ENCODE assay signal across 15 mouse cellular contexts in the genomic region with DNA sequence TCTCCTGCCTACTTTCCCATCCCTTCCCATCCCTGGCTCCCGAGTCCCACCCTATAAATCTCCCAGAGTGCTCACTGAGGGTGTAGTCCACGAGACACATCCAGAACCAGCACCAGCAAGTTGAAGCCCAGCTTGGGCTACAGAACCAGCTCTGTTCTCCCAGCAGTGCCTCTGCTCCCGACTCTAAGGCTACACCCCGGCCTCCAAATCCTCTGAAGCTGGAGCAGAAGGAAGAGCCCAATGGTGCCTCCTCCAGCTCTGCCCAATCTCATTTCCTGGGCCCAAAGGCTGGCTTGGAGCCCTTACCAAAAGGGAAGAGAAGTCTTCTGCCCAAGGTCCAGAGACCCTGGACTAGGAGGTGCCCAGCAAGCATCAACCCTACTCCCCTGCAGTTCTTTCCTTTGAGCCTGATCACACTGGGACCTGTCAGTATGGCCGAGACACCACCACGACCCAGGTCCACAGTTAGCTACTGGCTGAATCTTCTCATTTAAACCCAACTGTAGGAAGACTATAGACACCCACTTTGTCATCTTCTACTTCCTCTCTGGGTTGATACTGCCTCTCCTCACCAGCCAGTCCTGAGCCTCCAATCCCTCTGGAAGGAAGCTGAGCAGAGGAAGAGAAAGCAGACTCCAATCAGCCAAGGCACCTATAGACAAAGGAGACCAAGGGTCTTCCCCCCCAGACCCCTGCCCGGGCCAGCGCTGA. TPM values are rescaled to one million over a fixed set of nuclear protein-coding genes. Genes with fewer than 3 reads are reported as not detected.
DNase-seq lines count a peak whose midpoint lies in the region; ATAC-seq and TF ChIP-seq lines count a peak whose summit lies in the region.
"Had no signal": no experiment of that assay in that cellular context is flagged by ENCODE, and none has a peak within 500 bp of the region (broad histone marks: within the 10 kb centered on the region; RNA-seq: fewer than 3 reads in every experiment).

No protein-coding gene starts in this region.

- no peaks in the 10 kb centered on the region for H3K9me3 ChIP-seq in kidney, postnatal 0 days (replicated peaks; ENCODE audit: low read length)
- H3K9me3 ChIP-seq: intestine, embryonic 15.5 days; limb, embryonic 12.5 days; midbrain, embryonic 12.5 days; stomach, embryonic 15.5 days had no signal

- no peak overlapping the region for H3K4me2 ChIP-seq in kidney, postnatal 0 days (ENCODE audit: low read length)
- H3K4me2 ChIP-seq: intestine, embryonic 15.5 days; limb, embryonic 12.5 days; midbrain, embryonic 12.5 days; stomach, embryonic 15.5 days had no signal

- peak; percentile 91 for DNase-seq in heart, adult 11 months
- no peak for DNase-seq in heart, postnatal 25 days (ENCODE audit: low spot score)
- DNase-seq in kidney, postnatal 0 days (ENCODE audit: low spot score): no peak
- no peak for DNase-seq in kidney, postnatal 36 days
- peak; percentile 20 for DNase-seq in urinary bladder, adult 2 months (ENCODE audit: low spot score)
- DNase-seq in urinary bladder, postnatal 14 days (ENCODE audit: low spot score): no peak
- no peak for DNase-seq in retina, postnatal 1 day
- no peak for DNase-seq in left cerebral cortex, postnatal 4 days

- H3K4me1 ChIP-seq in kidney, postnatal 0 days (replicated peaks; ENCODE audit: insufficient read depth, low read length): peaks cover 61% of the 10 kb centered on the region

- 0 out of 2 replicates have a peak overlapping the region, but pooled peaks have one; percentile 8 for H3K27ac ChIP-seq in kidney, postnatal 0 days
- H3K27ac ChIP-seq: intestine, embryonic 15.5 days; midbrain, embryonic 12.5 days had no signal

- WGBS in kidney, postnatal 0 days: 77% methylated on average over 8 of the region's 8 CpGs

- ATAC-seq in kidney, postnatal 0 days (replicated peaks; ENCODE audit: low FRiP score, low read depth): no peak
- ATAC-seq: intestine, embryonic 15.5 days; lung, postnatal 0 days had no signal

- H3K9ac ChIP-seq in kidney, postnatal 0 days (ENCODE audit: low read depth, low read length): no peak overlapping the region
- H3K9ac ChIP-seq: intestine, embryonic 15.5 days; limb, embryonic 12.5 days; midbrain, embryonic 12.5 days; stomach, embryonic 15.5 days had no signal

- H3K36me3 ChIP-seq in kidney, postnatal 0 days (ENCODE audit: insufficient read depth, low read length): 0 out of 2 replicates have a peak, but pooled peaks cover 9% of the 10 kb centered on the region
- H3K36me3 ChIP-seq: intestine, embryonic 15.5 days; stomach, embryonic 15.5 days had no signal

- intact Hi-C loops in heart, postnatal 25 days (cut with DNase I): no loop called here
- intact Hi-C loops in left cerebral cortex, postnatal 4 days (cut with DNase I): no loop called here

- no peaks in the 10 kb centered on the region for H3K27me3 ChIP-seq in kidney, postnatal 0 days (ENCODE audit: insufficient read depth, low read length)
- H3K27me3 ChIP-seq: intestine, embryonic 15.5 days; midbrain, embryonic 12.5 days; stomach, embryonic 15.5 days had no signal

- H3K4me3 ChIP-seq in kidney, postnatal 0 days (replicated peaks; ENCODE audit: low read depth, low read length): no peak overlapping the region
- H3K4me3 ChIP-seq: intestine, embryonic 15.5 days; limb, embryonic 12.5 days; midbrain, embryonic 12.5 days; stomach, embryonic 15.5 days had no signal

- no peak for TF ChIP-seq CTCF in kidney, postnatal 0 days (IDR thresholded peaks at IDR 0.05; ENCODE audit: low read depth)

RNA-seq across cellular contexts. Expression of gene Hdac5, which starts 8.6 kb away (rescaled TPM):
- 100 to 1,000 TPM; 129 to 136 TPM for total RNA-seq in heart, postnatal 25 days (2021)
- 38.1 and 39.3 TPM in 2 replicates for polyA plus RNA-seq in kidney, postnatal 0 days (2015; fragmentation: Nextera tagmentation; extraction: Ambion mirVana)
- polyA plus RNA-seq in urinary bladder, adult 2 months (2012; rRNA removed): 58.1 and 75.4 TPM in 2 replicates
- 100 to 1,000 TPM; 205 to 213 TPM for total RNA-seq in left cerebral cortex, postnatal 4 days (2021)

RNA-seq across cellular contexts. Expression of gene BC030867, which starts 27.3 kb away (rescaled TPM):
- total RNA-seq in heart, postnatal 25 days (2021): under 1 TPM; 0.10 to 0.39 TPM
- 6.3 and 9.2 TPM in 2 replicates for polyA plus RNA-seq in kidney, postnatal 0 days (2015; fragmentation: Nextera tagmentation; extraction: Ambion mirVana)
- 0.41 TPM in 2 replicates for polyA plus RNA-seq in urinary bladder, adult 2 months (2012; rRNA removed)
- total RNA-seq in left cerebral cortex, postnatal 4 days (2021): 1 to 10 TPM; 1.4 to 1.6 TPM
- total RNA-seq: gastrocnemius, adult 8-10 months had no signal

RNA-seq across cellular contexts. Expression of gene G6pc3, which starts 32.0 kb away (rescaled TPM):
- 10 to 100 TPM; 40.3 to 41.8 TPM for total RNA-seq in heart, postnatal 25 days (2021)
- polyA plus RNA-seq in kidney, postnatal 0 days (2015; fragmentation: Nextera tagmentation; extraction: Ambion mirVana): 41.4 and 43.6 TPM in 2 replicates
- 73.3 and 80.1 TPM in 2 replicates for polyA plus RNA-seq in urinary bladder, adult 2 months (2012; rRNA removed)
- 10 to 100 TPM; 34.6 to 35.4 TPM for total RNA-seq in left cerebral cortex, postnatal 4 days (2021)

RNA-seq across cellular contexts. Expression of gene Lsm12, which starts 36.3 kb away (rescaled TPM):
- 10 to 100 TPM; 46.6 to 51.5 TPM for total RNA-seq in heart, postnatal 25 days (2021)
- polyA plus RNA-seq in kidney, postnatal 0 days (2015; fragmentation: Nextera tagmentation; extraction: Ambion mirVana): 111 and 123 TPM in 2 replicates
- polyA plus RNA-seq in urinary bladder, adult 2 months (2012; rRNA removed): 29.9 and 32.4 TPM in 2 replicates
- total RNA-seq in left cerebral cortex, postnatal 4 days (2021): 10 to 100 TPM; 84.5 to 86.0 TPM

RNA-seq across cellular contexts. Expression of gene Asb16, which starts 47.1 kb away (rescaled TPM):
- under 1 TPM; 0.61 to 0.68 TPM for total RNA-seq in heart, postnatal 25 days (2021)
- polyA plus RNA-seq in kidney, postnatal 0 days (2015; fragmentation: Nextera tagmentation; extraction: Ambion mirVana): 0.09 TPM in 1 of 2 replicates, not detected in the other
- 0.63 and 0.65 TPM in 2 replicates for polyA plus RNA-seq in urinary bladder, adult 2 months (2012; rRNA removed)
- under 1 TPM; 0.91 to 0.98 TPM for total RNA-seq in left cerebral cortex, postnatal 4 days (2021)
- polyA plus RNA-seq: forebrain, embryonic 11.5 days; intestine, embryonic 15.5 days; lung, postnatal 0 days; midbrain, embryonic 12.5 days; stomach, embryonic 15.5 days had no signal

Comparison
In these comparisons a context has a peak if more than half of its experiments do, and no peak if none do; other contexts are left out.
1. DNase-seq: peak in heart, adult 11 months (single experiment) and urinary bladder, adult 2 months (single experiment); none in heart, postnatal 25 days (single experiment), kidney, postnatal 0 days (single experiment), kidney, postnatal 36 days (0 of 2), urinary bladder, postnatal 14 days (single experiment), retina, postnatal 1 day (single experiment) and left cerebral cortex, postnatal 4 days (single experiment).